In the genomic region with DNA sequence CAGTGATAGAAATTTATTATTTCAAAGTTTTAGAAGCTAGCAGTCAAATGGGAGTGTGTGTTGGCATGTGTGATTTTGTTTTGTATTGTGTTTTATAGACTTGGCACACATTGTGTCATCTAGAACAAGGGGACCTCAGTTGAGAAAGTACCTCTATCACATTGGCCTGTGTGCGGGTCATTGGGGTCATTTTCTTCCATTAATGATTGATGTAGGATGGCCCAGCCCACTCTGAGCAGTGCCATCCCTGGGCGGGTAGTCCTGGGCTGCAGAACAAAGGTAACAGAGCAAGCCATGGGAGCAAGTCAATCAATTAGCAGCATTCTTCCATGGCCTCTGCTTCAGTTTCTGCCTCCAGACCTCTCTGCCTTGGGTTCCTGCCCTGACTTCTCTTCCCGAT, we compare ENCODE assay signal across 21 mouse cellular contexts. TPM values are rescaled to one million over a fixed set of nuclear protein-coding genes. Genes with fewer than 3 reads are reported as not detected.
"Had no signal": no experiment of that assay in that cellular context is flagged by ENCODE, and none has a peak within 500 bp of the region (broad histone marks: within the 10 kb centered on the region; RNA-seq: fewer than 3 reads in every experiment).

No protein-coding gene starts in this region.

- H3K27me3 ChIP-seq: limb, embryonic 12.5 days; limb, embryonic 15.5 days; lung, embryonic 15.5 days; midbrain, embryonic 13.5 days; neural tube, embryonic 13.5 days had no signal

- H3K4me2 ChIP-seq: limb, embryonic 12.5 days; limb, embryonic 15.5 days; lung, embryonic 15.5 days; midbrain, embryonic 13.5 days; neural tube, embryonic 13.5 days had no signal

- H3K27ac ChIP-seq: limb, embryonic 12.5 days; limb, embryonic 15.5 days; liver, embryonic 14.5 days; lung, embryonic 15.5 days; midbrain, embryonic 10.5 days; midbrain, embryonic 13.5 days; neural tube, embryonic 13.5 days had no signal

- H3K4me3 ChIP-seq: limb, embryonic 12.5 days; limb, embryonic 15.5 days; lung, embryonic 15.5 days; megakaryocyte, embryonic 14.5 days; midbrain, embryonic 10.5 days; midbrain, embryonic 13.5 days; myocyte; neural tube, embryonic 13.5 days had no signal

- H3K4me1 ChIP-seq: limb, embryonic 12.5 days; limb, embryonic 15.5 days; lung, embryonic 15.5 days; megakaryocyte, embryonic 14.5 days; midbrain, embryonic 13.5 days; neural tube, embryonic 13.5 days had no signal

- H3K9ac ChIP-seq: limb, embryonic 12.5 days; limb, embryonic 15.5 days; liver, embryonic 14.5 days; lung, embryonic 15.5 days; midbrain, embryonic 13.5 days; neural tube, embryonic 13.5 days had no signal

- H3K36me3 ChIP-seq: limb, embryonic 12.5 days; limb, embryonic 15.5 days; lung, embryonic 15.5 days; midbrain, embryonic 10.5 days; midbrain, embryonic 13.5 days; neural tube, embryonic 13.5 days had no signal

- ATAC-seq: hindbrain, embryonic 16.5 days; inflammation-experienced regulatory T-cells, adult 6 months; intestine, embryonic 16.5 days; midbrain, embryonic 13.5 days; midbrain, embryonic 16.5 days had no signal

- DNase-seq: left cerebral cortex, postnatal 4 days; lung, adult 18-20 months; lung, postnatal 10 days; lung, postnatal 36 days; retina, postnatal 1 day; right cerebral cortex, postnatal 25 days; thymus, adult 18-20 months; thymus, postnatal 36 days had no signal

- H3K9me3 ChIP-seq: limb, embryonic 12.5 days; limb, embryonic 15.5 days; lung, embryonic 15.5 days; megakaryocyte, embryonic 14.5 days; midbrain, embryonic 10.5 days; midbrain, embryonic 13.5 days; neural tube, embryonic 13.5 days had no signal

RNA-seq across cellular contexts. Expression of a gene that starts 34.5 kb away (rescaled TPM):
- polyA plus RNA-seq: liver, embryonic 14.5 days had no signal
